Mouse (Mus musculus) testis, adult 2 months (tissue): ENCODE results near the gene Sgf29. TPM values are rescaled to one million over a fixed set of nuclear protein-coding genes. Genes with fewer than 3 reads are reported as not detected.

Experiments used
- H3K27ac ChIP-seq: fragments of 200-500 bp; 2 replicates; pipeline ENCODE4 v1.5.1; 2012; ENCODE audit warnings: low read depth, low read length; ENCODE audit not compliant: control insufficient read depth, insufficient read depth
- H3K27me3 ChIP-seq: fragments of 200-500 bp; 2 replicates; pipeline ENCODE4 v1.6.1; 2012; ENCODE audit warnings: mild to moderate bottlenecking, low read length, moderate library complexity; ENCODE audit not compliant: control insufficient read depth, insufficient read depth
- H3K36me3 ChIP-seq: fragments of 200-500 bp; 2 replicates; pipeline ENCODE4 v1.6.1; 2012; ENCODE audit warnings: mild to moderate bottlenecking, low read length; ENCODE audit not compliant: control insufficient read depth, insufficient read depth
- H3K4me1 ChIP-seq: fragments of 200-500 bp; 2 replicates; pipeline ENCODE4 v1.6.1; 2012; ENCODE audit warnings: low read length; ENCODE audit not compliant: control insufficient read depth, insufficient read depth
- H3K4me3 ChIP-seq: fragments of 200-500 bp; 2 replicates; pipeline ENCODE4 v1.5.1; 2012; ENCODE audit warnings: low read depth, mild to moderate bottlenecking, low read length, moderate library complexity, mixed read lengths; ENCODE audit not compliant: control insufficient read depth
- CTCF ChIP-seq: fragments of 200-500 bp; IDR thresholded peaks from 2 replicates; pipeline ENCODE4 v1.5.1; 2012; ENCODE audit warnings: low read depth, mild to moderate bottlenecking, inconsistent platforms, low read length, moderate library complexity; ENCODE audit not compliant: control insufficient read depth, insufficient read depth, insufficient replicate concordance
- POLR2A ChIP-seq: fragments of 200-500 bp; IDR thresholded peaks from 2 replicates; pipeline ENCODE4 v1.6.1; 2012; ENCODE audit warnings: low read depth, mild to moderate bottlenecking, inconsistent platforms, low read length, moderate library complexity; ENCODE audit not compliant: control insufficient read depth
- polyA plus RNA-seq: library from polyadenylated mRNA; depleted of rRNA; stranded (reverse); fragments of >200 nt; gene quantifications from 2 replicates; pipeline ENCODE4 v1.2.3, GENCODE M21; 2012

Gene Sgf29
- polyA plus RNA-seq, 1 experiment: 405 TPM

DNA sequence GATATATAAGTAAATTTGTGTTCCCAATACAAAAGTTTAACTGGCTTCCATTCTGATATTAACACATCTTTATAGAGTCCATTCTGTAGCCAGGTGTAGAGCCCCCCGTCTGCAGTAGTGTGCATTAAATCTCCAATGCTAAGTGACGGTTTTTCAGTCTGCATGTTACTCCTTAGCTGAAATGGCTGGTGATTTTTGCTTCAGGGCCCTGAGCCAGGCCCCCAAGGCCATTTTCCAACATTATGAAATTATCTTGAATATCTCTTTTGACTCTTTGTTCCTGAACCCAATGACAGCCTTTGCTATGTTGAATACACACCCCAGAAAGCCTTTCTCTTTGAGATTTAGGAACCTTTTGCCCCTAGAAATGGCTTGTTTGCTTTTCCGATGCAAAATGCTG is 10.7 kb downstream of the Sgf29 start:
- no peaks in the 10 kb centered on the region for H3K4me1 ChIP-seq
- H3K27me3 ChIP-seq: no peaks in the 10 kb centered on the region
- no peaks in the 10 kb centered on the region for H3K36me3 ChIP-seq
- no peak overlapping the region for H3K4me3 ChIP-seq
- H3K27ac ChIP-seq: no peak overlapping the region
- TF ChIP-seq POLR2A (no peak), CTCF (no peak)

DNA sequence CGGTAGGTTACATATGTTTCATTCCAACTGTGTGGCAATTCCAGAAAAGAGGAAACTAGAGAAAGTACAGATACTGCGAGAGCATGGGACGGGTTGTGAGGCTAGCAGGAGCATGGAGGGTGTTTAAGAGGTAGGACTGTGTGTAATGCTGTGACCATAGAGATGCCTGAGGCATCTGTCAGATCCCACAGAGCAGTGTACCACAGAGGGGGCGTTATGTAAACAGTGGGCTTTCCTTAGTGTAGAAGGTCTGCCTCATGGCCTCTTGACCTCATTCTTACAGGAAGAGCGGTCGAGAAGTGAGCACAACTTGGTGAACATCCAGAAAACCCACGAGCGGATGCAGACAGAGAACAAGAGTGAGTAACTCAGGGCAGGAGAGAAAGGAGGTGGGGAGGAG is 14.5 kb downstream of the Sgf29 start:
- no peaks in the 10 kb centered on the region for H3K4me1 ChIP-seq
- H3K27me3 ChIP-seq: no peaks in the 10 kb centered on the region
- no peak overlapping the region for H3K27ac ChIP-seq
- H3K36me3 ChIP-seq: no peaks in the 10 kb centered on the region
- no peak overlapping the region for H3K4me3 ChIP-seq
- TF ChIP-seq POLR2A (no peak), CTCF (no peak)

DNA sequence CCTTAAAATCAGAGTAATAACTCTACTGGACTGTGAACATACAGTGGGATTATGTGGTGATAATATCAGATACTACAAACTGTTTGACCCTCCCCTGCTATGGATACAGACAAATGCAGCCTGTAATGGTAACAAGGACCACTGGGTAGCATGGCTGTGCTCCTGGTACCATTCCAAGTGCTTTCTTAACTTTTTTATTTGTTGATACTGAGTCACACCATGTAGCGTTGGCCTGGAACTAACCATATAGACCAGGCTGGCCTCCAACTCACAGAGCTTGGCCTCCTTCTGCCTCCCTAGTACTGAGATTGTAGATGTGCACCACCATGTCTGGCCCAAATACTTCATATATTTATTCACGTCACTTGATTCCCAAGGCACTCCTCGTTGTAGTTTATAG is 16.2 kb downstream of the Sgf29 start:
- Histone ChIP-seq H3K36me3 (no peaks in the 10 kb centered on the region), H3K27me3 (no peaks in the 10 kb centered on the region), H3K4me3 (no peak overlapping the region), H3K4me1 (no peaks in the 10 kb centered on the region), H3K27ac (no peak overlapping the region)
- no peak for TF ChIP-seq POLR2A
- TF ChIP-seq CTCF: no peak

DNA sequence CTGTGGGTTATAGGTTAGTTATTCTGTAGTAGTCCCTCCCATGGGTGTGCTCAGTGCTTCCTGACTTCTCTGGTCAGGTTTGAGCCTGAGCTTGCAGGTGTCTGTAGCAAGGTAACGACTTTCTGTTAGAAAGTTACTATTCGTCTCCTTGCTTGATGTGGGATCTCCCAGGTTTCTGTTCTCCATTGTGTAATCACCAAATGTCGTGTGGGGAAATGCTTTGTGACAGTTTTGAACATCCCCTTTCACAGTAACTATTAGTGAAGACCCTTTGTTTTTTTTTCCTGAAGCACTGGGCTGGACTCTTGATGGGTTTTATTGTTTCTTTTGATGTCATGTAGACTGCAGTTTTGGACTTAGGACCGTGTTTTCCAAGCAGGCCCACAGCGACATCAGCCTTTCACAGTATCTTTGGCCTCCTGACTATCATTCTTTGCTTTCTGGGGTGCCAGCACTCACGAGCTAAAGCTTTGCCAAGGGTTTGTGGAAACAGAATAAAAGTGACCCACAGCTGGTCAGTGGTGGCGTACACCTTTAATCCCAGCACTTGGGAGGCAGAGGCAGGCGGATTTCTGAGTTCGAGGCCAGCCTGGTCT is 18.5 kb downstream of the Sgf29 start:
- Histone ChIP-seq H3K4me3 (no peak overlapping the region), H3K4me1 (no peaks in the 10 kb centered on the region), H3K27me3 (no peaks in the 10 kb centered on the region), H3K36me3 (no peaks in the 10 kb centered on the region), H3K27ac (no peak overlapping the region)
- TF ChIP-seq CTCF (no peak), POLR2A (no peak)

DNA sequence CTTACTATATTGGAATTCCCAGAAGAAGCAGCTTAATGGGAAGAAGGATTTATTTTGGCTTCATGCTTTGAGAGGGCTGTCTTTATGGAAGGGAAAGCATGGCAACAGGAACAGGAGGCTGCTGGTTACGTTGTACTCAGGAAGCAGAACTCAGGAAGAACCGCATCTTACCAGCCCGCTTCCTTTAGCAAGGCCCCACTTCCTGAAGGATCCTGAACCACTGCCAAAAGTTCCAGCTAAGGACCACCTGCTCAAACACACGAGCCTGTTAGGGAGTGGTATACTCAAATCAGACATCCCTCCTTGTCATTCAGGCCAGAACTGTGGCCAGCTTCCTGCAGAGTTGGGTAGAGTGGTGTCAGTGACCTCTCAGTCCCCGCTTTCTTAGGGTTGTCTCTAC is 19.3 kb downstream of the Sgf29 start:
- H3K27ac ChIP-seq: no peak overlapping the region
- no peaks in the 10 kb centered on the region for H3K4me1 ChIP-seq
- no peaks in the 10 kb centered on the region for H3K36me3 ChIP-seq
- no peaks in the 10 kb centered on the region for H3K27me3 ChIP-seq
- no peak overlapping the region for H3K4me3 ChIP-seq
- TF ChIP-seq CTCF (no peak), POLR2A (no peak)

DNA sequence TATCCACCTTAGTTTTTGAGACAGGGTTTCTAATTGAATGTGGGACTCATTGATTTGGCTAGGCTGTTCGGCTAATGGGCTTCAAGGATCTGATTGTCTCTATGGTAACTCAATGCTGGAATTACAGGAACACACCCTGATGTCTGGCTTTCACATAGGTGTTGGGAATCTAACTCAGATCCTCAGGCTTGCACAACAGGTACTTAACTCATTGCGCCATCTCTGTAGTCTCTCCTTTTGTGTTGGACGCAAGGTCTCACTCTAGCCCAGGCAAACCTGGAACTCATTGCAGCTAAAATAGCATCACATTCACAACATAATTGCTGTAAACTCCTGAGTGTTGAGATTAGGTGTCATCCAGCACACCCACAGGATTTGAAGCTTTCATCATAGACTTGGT is 21.0 kb downstream of the Sgf29 start:
- Histone ChIP-seq H3K4me3 (no peak overlapping the region), H3K4me1 (no peaks in the 10 kb centered on the region), H3K36me3 (no peaks in the 10 kb centered on the region), H3K27me3 (no peaks in the 10 kb centered on the region), H3K27ac (no peak overlapping the region)
- TF ChIP-seq CTCF: no peak
- no peak for TF ChIP-seq POLR2A

DNA sequence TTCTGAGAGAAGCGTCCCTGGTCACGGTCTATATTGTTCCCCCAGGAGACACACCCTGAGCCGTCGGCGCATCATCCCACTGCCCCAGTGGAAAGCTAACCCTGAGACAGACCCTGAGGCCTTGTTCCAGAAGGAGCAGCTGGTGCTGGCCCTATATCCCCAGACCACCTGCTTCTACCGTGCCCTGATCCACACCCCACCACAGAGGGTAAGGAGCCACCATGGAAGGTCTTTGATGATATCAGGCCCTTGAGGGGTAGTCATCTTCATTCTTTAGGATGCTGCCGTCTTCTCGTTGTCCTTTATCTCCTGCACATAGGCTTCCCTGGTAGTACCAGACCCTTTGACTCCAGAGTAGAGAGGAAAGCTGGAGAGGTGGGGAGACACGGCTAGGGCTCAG is 23.0 kb downstream of the Sgf29 start:
- no peaks in the 10 kb centered on the region for H3K27me3 ChIP-seq
- no peak overlapping the region for H3K27ac ChIP-seq
- TF ChIP-seq CTCF: no peak
- TF ChIP-seq POLR2A: no peak
- no peak overlapping the region for H3K4me3 ChIP-seq
- H3K36me3 ChIP-seq: no peaks in the 10 kb centered on the region
- H3K4me1 ChIP-seq: peaks cover 4% of the 10 kb centered on the region

DNA sequence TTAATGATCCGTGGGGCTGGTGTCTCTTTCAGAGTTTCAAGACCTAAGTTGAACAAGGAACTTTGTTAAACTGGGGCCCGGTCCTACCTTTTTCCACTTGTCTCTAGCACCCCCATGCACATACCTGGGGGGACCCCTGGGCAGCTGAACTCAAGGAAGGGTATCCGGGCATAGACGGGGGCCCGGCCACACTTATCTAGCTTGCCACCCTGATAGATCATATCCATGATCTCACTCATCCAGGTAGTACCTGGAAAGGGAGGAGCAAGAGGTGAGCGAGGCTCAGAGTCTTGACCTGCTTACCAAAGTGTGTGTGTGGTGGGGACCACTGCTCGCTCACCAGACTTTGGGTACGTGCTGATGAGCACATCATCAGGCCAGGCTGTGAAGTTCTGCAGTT is 26.0 kb downstream of the Sgf29 start:
- Histone ChIP-seq H3K27ac (no peak overlapping the region), H3K4me1 (peaks cover 4% of the 10 kb centered on the region), H3K27me3 (no peaks in the 10 kb centered on the region), H3K4me3 (no peak overlapping the region), H3K36me3 (no peaks in the 10 kb centered on the region)
- TF ChIP-seq CTCF (no peak), POLR2A (no peak)
